Mouse (Mus musculus) hindbrain, embryonic 12.5 days (tissue): ENCODE data around the gene Sds. TPM values are rescaled to one million over a fixed set of nuclear protein-coding genes. Genes with fewer than 3 reads are reported as not detected.
A peak's percentile ranks its signal among the peaks of the same experiment; 100 is the strongest.

Experiments
- ATAC-seq: fragments of 200-750 bp; cut with Nextera tagmentation; 2 replicates; pipeline ENCODE4 v1.8.0; 2017; ENCODE audit warnings: moderate TSS enrichment; ENCODE audit not compliant: low FRiP score
- H3K27ac ChIP-seq: fragments of 300-500 bp; sonication (generic); 2 replicates; pipeline ENCODE4 v1.5.1; 2016; ENCODE audit warnings: mild to moderate bottlenecking
- H3K27me3 ChIP-seq: fragments of 300-500 bp; sonication (generic); 2 replicates; pipeline ENCODE4 v1.6.1; 2016; ENCODE audit warnings: mild to moderate bottlenecking
- H3K36me3 ChIP-seq: fragments of 300-500 bp; sonication (generic); 2 replicates; pipeline ENCODE4 v1.6.1; 2016; ENCODE audit warnings: mild to moderate bottlenecking
- H3K4me1 ChIP-seq: fragments of 300-500 bp; sonication (generic); 2 replicates; pipeline ENCODE4 v1.6.1; 2016
- H3K4me2 ChIP-seq: fragments of 300-500 bp; sonication (generic); replicated peaks from 2 replicates; pipeline ENCODE4 v1.6.1; 2016; ENCODE audit warnings: mild to moderate bottlenecking
- H3K4me3 ChIP-seq: fragments of 300-500 bp; sonication (generic); 2 replicates; pipeline ENCODE4 v1.5.1; 2016; ENCODE audit warnings: mild to moderate bottlenecking
- H3K9ac ChIP-seq: fragments of 300-500 bp; sonication (generic); 2 replicates; pipeline ENCODE4 v1.6.1; 2016; ENCODE audit warnings: mild to moderate bottlenecking, moderate library complexity
- H3K9me3 ChIP-seq: fragments of 300-500 bp; sonication (generic); replicated peaks from 2 replicates; pipeline ENCODE4 v1.6.1; 2016; ENCODE audit warnings: mild to moderate bottlenecking
- WGBS: fragments of 180-500 bp; shearing (Covaris S2); methylation state at CpG from one replicate; pipeline ENCODE4 v1.1.7; 2016; 5-methylcytosine and 5-hydroxymethylcytosine counted together
- polyA plus RNA-seq: library from polyadenylated mRNA; unstranded; fragments of >200 nt; fragmentation: Nextera tagmentation; extraction: Ambion mirVana; gene quantifications from 2 replicates; pipeline ENCODE4 v1.2.1, GENCODE M21; 2016

Gene Sds
- polyA plus RNA-seq, 1 experiment from 2014 or later = not detected

DNA sequence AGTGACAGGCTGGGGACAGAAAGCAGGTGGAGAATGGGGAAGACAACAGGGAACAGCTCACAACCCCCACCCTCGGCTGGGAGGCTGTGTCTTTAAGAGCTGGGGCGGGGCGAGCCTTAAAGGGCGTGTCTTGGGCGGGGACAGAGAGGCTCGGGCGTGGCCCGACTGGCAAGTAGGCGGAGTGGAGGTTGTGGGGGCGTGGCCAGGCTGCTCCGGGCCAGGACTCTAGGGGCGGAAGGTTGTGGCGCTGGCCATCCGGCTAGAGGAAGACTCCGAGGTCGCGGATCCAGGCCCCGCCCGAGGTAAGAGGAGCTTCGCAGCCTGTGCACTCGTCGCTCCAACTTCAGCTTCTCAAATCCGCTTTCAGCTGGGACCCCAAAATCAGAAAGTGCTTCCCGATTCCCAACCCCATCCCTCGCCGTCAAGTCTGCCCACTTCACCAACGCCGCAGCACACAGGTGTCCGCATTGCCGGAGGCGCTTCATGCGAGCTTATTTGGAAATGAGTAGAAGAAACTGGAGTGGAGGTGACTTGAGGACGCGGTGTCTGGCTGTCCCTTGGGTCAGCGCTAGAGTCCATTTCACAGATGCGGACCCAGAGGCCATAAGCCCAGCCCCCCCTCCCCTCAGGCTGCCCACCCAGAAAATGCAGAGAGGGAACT lies 34.8 kb downstream of the Sds start, which contains the start of gene Slc8b1:
Gene Slc8b1, plus strand, starts transcription at position 187 of the 661 bp plus-strand sequence.
- Histone ChIP-seq H3K9me3 (no peaks in the 10 kb centered on the region), H3K4me2 (peak within 1 kb of the TSS; percentile 58), H3K27me3 (peaks cover 12% of the 10 kb centered on the region), H3K27ac (no peak within 1 kb of the TSS), H3K4me3 (peak within 1 kb of the TSS; percentile 43), H3K36me3 (no peaks in the 10 kb centered on the region), H3K9ac (no peak within 1 kb of the TSS), H3K4me1 (peaks cover 35% of the 10 kb centered on the region)
- WGBS = under 1% methylated on average over 36 of the region's 36 CpGs
- peak; percentile 78 for ATAC-seq

GRCm38 (mm10) chr5:120511643-120512220 lies 35.4 kb downstream of the Sds start:
- Histone ChIP-seq H3K4me3 (peak overlapping the region; percentile 43), H3K4me1 (peaks cover 39% of the 10 kb centered on the region), H3K4me2 (peak overlapping the region; percentile 58), H3K9me3 (no peaks in the 10 kb centered on the region), H3K36me3 (no peaks in the 10 kb centered on the region), H3K27me3 (peaks cover 12% of the 10 kb centered on the region), H3K27ac (no peak overlapping the region), H3K9ac (no peak overlapping the region)
- ATAC-seq = no peak
- 40% methylated on average over 14 of the region's 14 CpGs for WGBS

DNA sequence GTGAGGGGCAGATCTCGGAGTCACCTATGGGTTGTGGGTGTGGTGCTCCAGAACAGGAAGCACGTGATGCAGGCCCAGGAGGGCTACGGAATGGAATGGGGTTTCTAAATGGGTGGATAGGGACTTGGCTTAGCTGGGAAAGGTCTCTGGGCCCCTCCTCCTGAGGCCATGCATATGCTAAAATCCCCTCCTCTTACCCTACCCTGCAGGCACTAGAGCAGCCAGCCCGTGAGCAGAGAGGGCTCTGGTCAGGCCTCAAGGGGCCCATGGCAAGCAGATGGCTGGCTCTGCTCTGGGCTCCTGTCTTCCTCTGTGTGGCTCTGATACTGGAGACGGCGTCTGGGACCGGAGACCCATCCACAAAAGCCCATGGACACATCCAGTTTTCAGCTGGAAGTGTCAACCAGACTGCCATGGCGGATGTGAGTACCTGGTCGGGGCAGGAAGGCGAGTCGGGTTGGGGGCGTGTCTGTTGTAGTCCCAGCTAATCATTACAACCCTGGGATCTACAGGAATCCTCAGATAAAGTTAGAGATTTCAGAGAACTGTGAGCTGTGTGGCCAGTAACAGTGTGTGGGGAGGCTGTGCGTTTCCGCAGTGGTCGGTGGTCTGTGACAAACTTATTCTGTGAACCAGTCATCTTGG lies 36.7 kb downstream of the Sds start:
- Histone ChIP-seq H3K4me1 (peaks cover 37% of the 10 kb centered on the region), H3K27ac (peak overlapping the region; percentile 40; the same call in 1 of the 2 replicates), H3K9ac (no peak overlapping the region), H3K27me3 (peaks cover 12% of the 10 kb centered on the region), H3K4me2 (no peak overlapping the region), H3K9me3 (no peaks in the 10 kb centered on the region), H3K4me3 (no peak overlapping the region), H3K36me3 (no peaks in the 10 kb centered on the region)
- WGBS = 28% methylated on average over 15 of the region's 15 CpGs
- 0 out of 2 replicates have a peak, but pooled peaks have one; percentile 23 for ATAC-seq

DNA sequence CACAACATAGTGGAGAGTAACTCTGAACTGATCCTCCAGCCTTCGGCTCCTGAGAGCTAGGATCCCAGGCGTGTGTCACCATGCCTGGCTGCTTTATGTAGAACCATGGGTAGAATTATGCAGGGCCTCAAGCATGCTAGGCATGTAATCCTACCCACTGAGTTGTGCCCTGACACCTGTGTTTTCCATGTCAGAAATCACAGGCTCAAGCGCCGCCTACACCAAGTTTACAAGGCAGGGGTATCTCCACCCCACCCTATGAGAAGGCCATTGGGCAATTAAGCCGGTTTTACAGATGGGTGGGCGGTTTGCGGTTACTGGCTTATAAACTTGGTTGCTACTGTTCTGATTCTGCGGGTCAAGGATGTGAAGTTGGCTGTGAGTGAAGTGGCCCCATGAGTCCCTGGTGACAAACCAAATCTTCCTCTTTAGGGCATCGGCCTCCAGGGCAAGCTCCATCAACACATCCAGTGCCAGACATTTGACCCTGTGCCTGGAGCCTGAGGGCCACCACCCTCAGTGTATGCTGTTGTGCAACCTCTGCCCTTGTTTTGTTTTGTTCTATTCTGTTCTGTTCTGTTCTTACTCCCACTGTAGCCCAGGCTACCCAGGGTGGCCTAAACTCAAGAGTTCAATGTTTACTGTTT lies 37.8 kb downstream of the Sds start:
- Histone ChIP-seq H3K4me2 (no peak overlapping the region), H3K27ac (peak overlapping the region; percentile 17; the same call in 1 of the 2 replicates)

GRCm38 (mm10) chr5:120514754-120515153 lies 38.4 kb downstream of the Sds start:
- 13% methylated on average over 4 of the region's 4 CpGs for WGBS
- Histone ChIP-seq H3K36me3 (no peaks in the 10 kb centered on the region), H3K27ac (peak overlapping the region; percentile 17; the same call in 1 of the 2 replicates), H3K9ac (no peak overlapping the region), H3K27me3 (peaks cover 12% of the 10 kb centered on the region), H3K4me3 (no peak overlapping the region), H3K9me3 (no peaks in the 10 kb centered on the region), H3K4me2 (no peak overlapping the region), H3K4me1 (peaks cover 37% of the 10 kb centered on the region)
- ATAC-seq = no peak; the same call in 1 of the 2 replicates

More for the DNA sequence above, 37.8 kb downstream of the Sds start:
- Histone ChIP-seq H3K9me3 (no peaks in the 10 kb centered on the region), H3K27me3 (peaks cover 12% of the 10 kb centered on the region), H3K4me3 (no peak overlapping the region), H3K36me3 (no peaks in the 10 kb centered on the region), H3K9ac (no peak overlapping the region), H3K4me1 (peaks cover 37% of the 10 kb centered on the region)
- 84% methylated on average over 9 of the region's 9 CpGs for WGBS
- ATAC-seq = no peak

- H3K27ac ChIP-seq = no peak overlapping the region
- no peaks in the 10 kb centered on the region for H3K9me3 ChIP-seq
Observed at GRCm38 (mm10) chr5:120515451-120515850, 39.1 kb downstream of the Sds start.

GRCm38 (mm10) chr5:120516221-120516984 lies 40.1 kb downstream of the Sds start:
- no peaks in the 10 kb centered on the region for H3K9me3 ChIP-seq
- 58% methylated on average over 15 of the region's 15 CpGs for WGBS
- H3K27me3 ChIP-seq = peaks cover 10% of the 10 kb centered on the region
- H3K4me2 ChIP-seq = no peak overlapping the region
- no peak overlapping the region for H3K9ac ChIP-seq
- no peak for ATAC-seq
- H3K4me1 ChIP-seq = peaks cover 31% of the 10 kb centered on the region
- H3K27ac ChIP-seq = no peak overlapping the region
- H3K36me3 ChIP-seq = no peaks in the 10 kb centered on the region
- H3K4me3 ChIP-seq = no peak overlapping the region

More at GRCm38 (mm10) chr5:120515451-120515850, 39.1 kb downstream of the Sds start:
- Histone ChIP-seq H3K36me3 (no peaks in the 10 kb centered on the region), H3K9ac (no peak overlapping the region), H3K4me1 (peaks cover 37% of the 10 kb centered on the region), H3K4me3 (no peak overlapping the region), H3K4me2 (no peak overlapping the region), H3K27me3 (peaks cover 12% of the 10 kb centered on the region)
- no peak for ATAC-seq
- WGBS = 77% methylated on average over 7 of the region's 7 CpGs

DNA sequence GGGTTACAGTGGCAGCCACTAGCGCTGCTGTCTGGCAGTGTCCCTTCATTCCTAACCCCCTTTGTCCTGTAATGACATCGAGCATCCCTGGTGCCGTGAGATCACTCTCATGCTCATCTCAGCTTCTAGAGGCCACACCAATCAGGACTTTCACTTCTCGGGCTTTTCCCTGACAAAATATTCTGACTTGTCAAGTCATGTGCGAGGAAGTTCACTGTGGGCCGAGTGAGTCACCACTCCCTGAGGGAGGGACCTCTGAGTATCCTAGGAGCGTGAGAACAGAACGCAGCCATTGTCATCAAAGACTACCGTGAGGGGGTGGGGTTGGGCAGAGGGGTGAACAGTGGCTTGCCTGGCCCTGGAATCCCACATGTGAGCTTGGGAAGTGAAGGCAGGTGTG lies 41.2 kb downstream of the Sds start:
- WGBS = 40% methylated on average over 9 of the region's 9 CpGs
- no peaks in the 10 kb centered on the region for H3K36me3 ChIP-seq

GRCm38 (mm10) chr5:120522649-120523048 lies 46.3 kb downstream of the Sds start:
- Histone ChIP-seq H3K9me3 (no peaks in the 10 kb centered on the region), H3K36me3 (no peaks in the 10 kb centered on the region), H3K4me2 (no peak overlapping the region), H3K27ac (no peak overlapping the region), H3K27me3 (no peaks in the 10 kb centered on the region), H3K4me1 (no peaks in the 10 kb centered on the region), H3K9ac (no peak overlapping the region), H3K4me3 (no peak overlapping the region)
- ATAC-seq = no peak
- WGBS = 74% methylated on average over 3 of the region's 3 CpGs

More for the DNA sequence above, 41.2 kb downstream of the Sds start:
- no peak for ATAC-seq
- Histone ChIP-seq H3K4me3 (no peak overlapping the region), H3K27me3 (no peaks in the 10 kb centered on the region), H3K27ac (no peak overlapping the region), H3K4me2 (no peak overlapping the region), H3K9ac (no peak overlapping the region), H3K9me3 (no peaks in the 10 kb centered on the region), H3K4me1 (peaks cover 28% of the 10 kb centered on the region)

DNA sequence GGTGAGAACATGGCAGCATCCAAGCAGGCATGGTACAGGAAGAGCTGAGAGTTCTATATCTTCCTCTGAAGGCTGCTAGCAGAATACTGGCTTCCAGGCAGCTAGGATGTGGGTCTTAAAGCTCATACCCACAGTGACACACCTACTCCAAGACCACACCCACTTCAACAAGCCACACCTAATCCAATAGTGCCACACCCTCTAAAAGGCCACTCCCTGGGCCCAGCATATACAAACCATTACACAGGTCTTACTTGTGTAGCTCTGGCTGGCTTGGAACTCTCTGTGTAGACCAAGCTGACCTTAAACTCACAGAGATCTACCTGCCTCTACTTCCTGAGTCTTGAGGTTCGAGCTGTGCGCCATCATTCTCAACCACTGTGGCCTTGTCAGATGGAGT lies 48.4 kb downstream of the Sds start:
- Histone ChIP-seq H3K9me3 (no peaks in the 10 kb centered on the region), H3K9ac (no peak overlapping the region), H3K4me2 (no peak overlapping the region), H3K27me3 (no peaks in the 10 kb centered on the region), H3K4me3 (no peak overlapping the region), H3K4me1 (no peaks in the 10 kb centered on the region), H3K36me3 (no peaks in the 10 kb centered on the region), H3K27ac (no peak overlapping the region)
- 89% methylated on average over 2 of the region's 2 CpGs for WGBS
- no peak for ATAC-seq

- ATAC-seq = no peak
- H3K27me3 ChIP-seq = no peaks in the 10 kb centered on the region
- H3K4me1 ChIP-seq = no peaks in the 10 kb centered on the region
- 37% methylated on average over 5 of the region's 5 CpGs for WGBS
- H3K9me3 ChIP-seq = no peaks in the 10 kb centered on the region
- no peak overlapping the region for H3K4me3 ChIP-seq
- H3K36me3 ChIP-seq = no peaks in the 10 kb centered on the region
- no peak overlapping the region for H3K9ac ChIP-seq
- no peak overlapping the region for H3K4me2 ChIP-seq
- no peak overlapping the region for H3K27ac ChIP-seq
Observed at GRCm38 (mm10) chr5:120525737-120526136, 49.4 kb downstream of the Sds start.
